ENCODE assay signal across 11 mouse cellular contexts in the genomic region with DNA sequence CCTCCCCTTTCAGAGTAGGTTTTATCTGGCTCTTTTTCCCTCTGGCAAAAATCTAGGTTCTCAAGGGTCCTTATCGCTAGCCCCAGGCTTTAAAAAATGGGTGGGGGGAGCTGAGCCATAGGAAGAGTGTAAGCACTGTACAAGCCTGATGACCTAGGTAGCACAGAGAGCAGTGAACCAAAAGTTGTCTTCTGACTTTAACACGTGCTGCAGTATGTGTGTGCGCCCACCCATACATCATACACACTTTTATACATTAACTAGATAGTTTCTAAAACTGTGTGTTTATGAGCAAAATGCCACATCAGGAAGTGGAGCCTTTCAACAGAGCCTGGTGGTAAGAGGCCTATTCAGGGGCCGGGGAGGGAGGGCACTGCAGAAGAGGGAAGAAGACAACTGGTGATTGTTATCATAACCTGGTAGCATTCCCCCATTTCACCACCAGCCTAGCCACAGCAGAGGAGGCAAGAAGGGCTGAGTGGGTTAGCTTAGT. TPM values are rescaled to one million over a fixed set of nuclear protein-coding genes. Genes with fewer than 3 reads are reported as not detected.
DNase-seq lines count a peak whose midpoint lies in the region; ATAC-seq and TF ChIP-seq lines count a peak whose summit lies in the region.
"Had no signal": no experiment of that assay in that cellular context is flagged by ENCODE, and none has a peak within 500 bp of the region (broad histone marks: within the 10 kb centered on the region; RNA-seq: fewer than 3 reads in every experiment).

No protein-coding gene starts in this region.

- H3K9me3 ChIP-seq in liver, embryonic 12.5 days (replicated peaks): no peaks in the 10 kb centered on the region
- H3K9me3 ChIP-seq in forebrain, embryonic 10.5 days: no peaks in the 10 kb centered on the region

- H3K4me3 ChIP-seq in bone marrow macrophage, adult 2 months (ENCODE audit: insufficient read depth, low read length): no peak overlapping the region
- no peak overlapping the region for H3K4me3 ChIP-seq in liver, embryonic 12.5 days
- H3K4me3 ChIP-seq in forebrain, embryonic 10.5 days: no peak overlapping the region
- H3K4me3 ChIP-seq: erythroblast, embryonic 14.5 days had no signal

- TF ChIP-seq CTCF in bone marrow macrophage, adult 2 months (IDR thresholded peaks at IDR 0.05; ENCODE audit: low read depth, low read length): no peak

- no peak for ATAC-seq in CD4-positive, CD25-positive, alpha-beta regulatory T cell, adult 4 months
- ATAC-seq in liver, embryonic 12.5 days: peak; percentile 71

- H3K4me1 ChIP-seq in bone marrow macrophage, adult 2 months (ENCODE audit: control insufficient read depth, insufficient read depth, low read length): peaks cover 34% of the 10 kb centered on the region
- H3K4me1 ChIP-seq in liver, embryonic 12.5 days: peaks cover 43% of the 10 kb centered on the region
- H3K4me1 ChIP-seq in forebrain, embryonic 10.5 days: peaks cover 7% of the 10 kb centered on the region; the same call in 1 of the 2 replicates

- 0 out of 2 replicates have a peak overlapping the region, but pooled peaks have one; percentile 28 for H3K9ac ChIP-seq in liver, embryonic 12.5 days

- peak; percentile 27 for DNase-seq in CD4-positive, CD25-positive, alpha-beta regulatory T cell, adult 2 months (ENCODE audit: low read depth, low spot score)
- DNase-seq in thymus, postnatal 0 days (ENCODE audit: low spot score): peak; percentile 72
- no peak for DNase-seq in gastrocnemius, postnatal 25 days
- no peak for DNase-seq in cerebellum, postnatal 4 days (ENCODE audit: low spot score in 2 of 2)
- DNase-seq in forebrain, embryonic 10.5 days (ENCODE audit: extremely low spot score, low spot score): no peak
- DNase-seq: lung, postnatal 14 days; right cerebral cortex, postnatal 14 days had no signal

- H3K4me2 ChIP-seq in liver, embryonic 12.5 days: peak overlapping the region; percentile 36

- peak overlapping the region; percentile 2; the same call in 1 of the 2 replicates for H3K27ac ChIP-seq in bone marrow macrophage, adult 2 months (ENCODE audit: insufficient read depth, low read depth, low read length)
- H3K27ac ChIP-seq in liver, embryonic 12.5 days: peak overlapping the region; percentile 54
- no peak overlapping the region for H3K27ac ChIP-seq in forebrain, embryonic 10.5 days

- 28% methylated on average over 4 of the region's 4 CpGs for WGBS in liver, embryonic 12.5 days (ENCODE audit: insufficient replicate concordance)
- 82% methylated on average over 4 of the region's 4 CpGs for WGBS in forebrain, embryonic 10.5 days

- TF ChIP-seq POLR2A in bone marrow macrophage, adult 2 months (IDR thresholded peaks at IDR 0.05; ENCODE audit: borderline replicate concordance, low read depth, low read length): no peak

- H3K36me3 ChIP-seq in liver, embryonic 12.5 days: peaks cover 8% of the 10 kb centered on the region
- peaks cover 14% of the 10 kb centered on the region for H3K36me3 ChIP-seq in forebrain, embryonic 10.5 days (replicated peaks)

- H3K27me3 ChIP-seq in liver, embryonic 12.5 days (replicated peaks): no peaks in the 10 kb centered on the region
- H3K27me3 ChIP-seq in forebrain, embryonic 10.5 days (ENCODE audit: poor library complexity, severe bottlenecking): no peaks in the 10 kb centered on the region

RNA-seq across cellular contexts. Expression of a gene that starts 27.6 kb away (rescaled TPM):
- polyA plus RNA-seq in CD4-positive, CD25-positive, alpha-beta regulatory T cell, adult 4 months (2017; shearing (Covaris generic)): 1 to 10 TPM; 1.4 TPM
- polyA plus RNA-seq in bone marrow macrophage, adult 2 months (2012; ENCODE audit: insufficient read depth, insufficient read length, missing spikeins): 18.2 and 18.6 TPM in 2 replicates
- 3.6 and 3.7 TPM in 2 replicates for polyA plus RNA-seq in liver, embryonic 12.5 days (2016; fragmentation: Nextera tagmentation; extraction: Ambion mirVana)
- 3.3 and 3.7 TPM in 2 replicates for polyA plus RNA-seq in thymus, postnatal 0 days (2015; fragmentation: Nextera tagmentation; extraction: Ambion mirVana)
- total RNA-seq in gastrocnemius, postnatal 25 days (2021): 1 to 10 TPM; 3.5 to 4.4 TPM
- polyA plus RNA-seq in forebrain, embryonic 10.5 days (2016; fragmentation: Nextera tagmentation; extraction: Ambion mirVana): 6.6 and 7.6 TPM in 2 replicates

RNA-seq across cellular contexts. Expression of a gene that starts 32.3 kb away (rescaled TPM):
- 10 to 100 TPM in 1 of 2 experiments, 1 to 10 TPM in 1; 7.2 to 14.4 TPM for polyA plus RNA-seq in CD4-positive, CD25-positive, alpha-beta regulatory T cell, adult 4 months (2017; shearing (Covaris generic))
- polyA plus RNA-seq in bone marrow macrophage, adult 2 months (2012; ENCODE audit: insufficient read depth, insufficient read length, missing spikeins): 7.4 and 7.6 TPM in 2 replicates
- polyA plus RNA-seq in liver, embryonic 12.5 days (2016; fragmentation: Nextera tagmentation; extraction: Ambion mirVana): 1.1 and 1.4 TPM in 2 replicates
- 3.9 and 5.5 TPM in 2 replicates for polyA plus RNA-seq in thymus, postnatal 0 days (2015; fragmentation: Nextera tagmentation; extraction: Ambion mirVana)
- 1 to 10 TPM; 2.3 to 2.5 TPM for total RNA-seq in gastrocnemius, postnatal 25 days (2021)
- polyA plus RNA-seq in forebrain, embryonic 10.5 days (2016; fragmentation: Nextera tagmentation; extraction: Ambion mirVana): 6.2 and 6.9 TPM in 2 replicates
- polyA plus RNA-seq: erythroblast, embryonic 14.5 days had no signal

Comparison
In these comparisons a context has a peak if more than half of its experiments do, and no peak if none do; other contexts are left out.
1. DNase-seq: peak in CD4-positive, CD25-positive, alpha-beta regulatory T cell, adult 2 months (single experiment) and thymus, postnatal 0 days (single experiment); none in gastrocnemius, postnatal 25 days (single experiment), cerebellum, postnatal 4 days (0 of 2) and forebrain, embryonic 10.5 days (single experiment).